Mouse (Mus musculus): Measurements from ENCODE around the gene A430005L14Rik.

A430005L14Rik gene

DNA sequence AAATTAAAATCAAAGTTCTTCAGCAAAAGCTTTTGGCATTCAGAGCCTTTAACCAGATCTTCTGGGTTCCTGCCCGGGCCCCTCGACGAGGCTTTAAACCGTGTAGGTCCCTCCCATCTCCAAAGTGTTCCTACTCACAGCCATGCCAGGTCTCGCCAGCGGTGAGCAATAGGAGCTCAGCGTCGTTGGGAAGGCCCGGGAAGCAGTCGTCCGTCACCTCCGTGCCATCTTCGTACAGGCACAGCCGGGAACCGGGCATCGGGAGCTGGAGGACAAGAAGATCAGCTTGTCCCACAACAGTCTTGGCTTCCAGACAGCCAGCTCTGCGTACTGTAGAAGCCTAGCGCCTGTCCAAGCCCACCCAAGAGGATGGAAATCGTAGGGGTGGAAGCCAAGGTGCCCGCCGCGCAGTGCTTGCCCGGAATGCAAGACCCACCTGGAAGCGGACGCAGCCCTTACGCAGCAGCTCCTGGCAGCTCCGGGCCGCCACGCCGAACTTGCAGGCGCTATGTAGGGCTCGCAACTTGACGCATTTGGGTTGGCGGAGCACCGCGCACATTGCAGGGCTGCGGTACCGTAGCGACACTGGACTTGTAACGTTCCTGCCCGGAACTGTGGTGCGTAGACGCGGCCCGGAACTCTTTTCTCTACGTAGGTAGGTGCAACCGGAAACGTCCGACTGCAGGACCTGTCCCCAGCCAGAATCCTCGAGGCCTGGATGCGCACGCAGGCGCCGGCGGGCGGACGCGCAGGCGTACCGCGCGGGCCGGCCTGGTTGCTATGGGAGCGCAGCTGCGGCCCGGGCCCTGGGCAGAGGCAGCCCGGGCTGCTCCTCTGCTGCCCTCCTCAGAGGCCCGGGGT lies 17.6 kb downstream of the A430005L14Rik start, which contains the start of the genes Dffb and Cep104:
Dffb (minus strand) TSS at position 696 of the 861 bp plus-strand sequence.
Cep104 (plus strand) TSS at position 764 of the 861 bp plus-strand sequence.
- DNase-seq (ENCODE audit: low spot score in 2 of 2), result peak; percentile 88 to 90

- DNase-seq (ENCODE audit: low spot score in 2 of 2), result no peak
These were observed 18.2 kb downstream of the A430005L14Rik start for GRCm38 (mm10) chr4:153975292-153975662.

DNA sequence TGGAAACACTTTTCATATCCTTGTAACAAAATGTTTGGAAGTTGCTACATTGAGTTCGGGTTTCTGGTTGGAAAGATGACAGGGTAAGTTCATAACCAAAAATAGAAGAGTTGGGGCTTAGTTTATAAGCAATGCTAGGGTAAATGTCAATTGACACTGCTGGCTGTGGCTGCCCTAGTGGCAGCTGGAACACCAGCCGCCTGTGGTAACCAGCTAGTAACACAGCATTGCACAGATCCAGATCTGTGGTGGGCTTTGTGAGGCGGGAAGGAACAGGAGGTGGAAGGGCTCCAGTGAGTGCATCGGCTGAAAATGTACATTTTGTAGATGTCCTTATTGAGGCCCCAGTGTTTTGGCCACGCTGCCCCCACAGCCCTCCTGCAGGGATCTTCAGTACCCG lies 18.7 kb downstream of the A430005L14Rik start:
- DNase-seq (ENCODE audit: low spot score in 2 of 2), result no peak

DNA sequence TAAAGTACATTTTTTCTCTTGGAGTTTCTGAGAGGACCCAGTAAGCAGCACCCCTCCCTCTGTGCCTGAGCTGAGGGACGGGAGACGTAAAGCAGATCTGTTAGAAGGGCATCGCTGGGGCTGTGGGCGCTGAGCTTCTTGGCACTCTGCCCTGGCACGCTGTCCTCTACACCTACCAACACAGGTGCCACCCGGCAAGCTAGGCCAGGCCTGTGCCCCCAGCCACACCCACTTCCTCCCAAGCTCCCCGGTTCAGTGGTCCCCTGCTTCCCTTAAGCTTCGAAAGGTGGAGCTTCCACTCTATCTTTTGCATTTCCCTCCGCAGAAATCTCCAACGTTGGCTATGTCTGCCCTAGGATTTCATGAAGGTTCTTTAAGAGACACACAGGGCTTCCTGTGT lies 22.2 kb downstream of the A430005L14Rik start:
- no peak for DNase-seq (ENCODE audit: low spot score in 2 of 2)

DNA sequence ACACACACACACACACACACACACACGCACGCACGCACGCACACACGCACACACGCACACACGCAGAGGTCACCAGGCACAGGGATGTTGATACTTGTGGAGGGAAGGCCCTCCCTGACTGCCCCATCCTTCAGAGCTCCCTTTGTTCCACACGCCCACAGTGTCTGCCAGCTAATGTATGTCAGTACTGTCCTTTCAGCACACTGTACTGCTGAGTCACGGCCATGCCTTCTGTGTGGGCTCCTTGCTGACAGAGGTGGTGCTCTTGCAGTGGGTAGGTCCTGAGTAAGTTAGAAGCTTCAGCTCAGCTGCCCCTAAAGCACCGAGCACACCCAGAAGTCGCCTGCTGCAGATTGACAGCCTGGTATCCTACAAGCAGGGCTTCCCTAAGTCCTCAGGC lies 23.4 kb downstream of the A430005L14Rik start:
- DNase-seq (ENCODE audit: low spot score in 2 of 2), result no peak

DNA sequence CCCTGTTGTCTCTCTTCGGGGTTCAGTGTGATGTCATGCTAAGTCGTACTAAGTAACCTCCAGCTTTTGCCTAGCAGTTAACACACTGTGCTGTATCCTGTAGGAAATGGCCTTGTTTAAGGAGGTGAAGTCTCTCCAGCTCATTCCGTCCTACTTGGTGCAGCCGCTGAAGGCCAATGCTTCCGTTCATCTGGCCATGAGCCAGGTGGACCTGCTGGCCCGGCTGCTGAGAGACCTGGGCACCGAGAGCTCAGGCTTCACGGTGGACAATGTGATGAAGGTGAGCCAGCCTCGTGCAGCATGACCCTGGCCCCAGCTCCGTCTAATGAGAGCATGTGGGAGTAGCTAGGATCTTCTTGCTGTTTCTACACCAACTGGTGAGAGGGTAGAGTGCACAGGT lies 35.7 kb downstream of the A430005L14Rik start:
- DNase-seq (ENCODE audit: low spot score in 2 of 2), result no peak

- DNase-seq (ENCODE audit: low spot score in 2 of 2), result no peak
These were observed 36.5 kb downstream of the A430005L14Rik start for GRCm38 (mm10) chr4:153993505-153993904.

DNA sequence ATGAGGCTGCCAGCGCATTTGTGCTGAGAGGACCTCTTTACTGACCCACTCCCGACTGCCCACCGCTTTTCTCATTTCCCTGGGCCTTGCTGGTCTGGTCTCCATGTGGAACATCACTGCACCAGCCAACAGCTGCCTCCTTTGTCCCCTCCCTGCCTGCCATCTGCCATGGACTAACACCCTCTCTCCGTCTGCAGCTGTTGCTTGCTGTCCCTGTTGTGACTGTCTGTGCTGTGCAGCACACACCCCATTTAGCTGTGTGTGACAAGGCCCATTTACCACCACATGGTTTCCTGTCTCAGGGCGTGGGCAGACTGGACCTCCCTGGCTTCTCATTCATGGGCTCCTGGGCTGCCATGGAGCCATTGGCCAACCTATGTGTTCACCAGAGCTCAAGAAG lies 48.5 kb downstream of the A430005L14Rik start:
- DNase-seq (ENCODE audit: low spot score in 2 of 2), result no peak

DNA sequence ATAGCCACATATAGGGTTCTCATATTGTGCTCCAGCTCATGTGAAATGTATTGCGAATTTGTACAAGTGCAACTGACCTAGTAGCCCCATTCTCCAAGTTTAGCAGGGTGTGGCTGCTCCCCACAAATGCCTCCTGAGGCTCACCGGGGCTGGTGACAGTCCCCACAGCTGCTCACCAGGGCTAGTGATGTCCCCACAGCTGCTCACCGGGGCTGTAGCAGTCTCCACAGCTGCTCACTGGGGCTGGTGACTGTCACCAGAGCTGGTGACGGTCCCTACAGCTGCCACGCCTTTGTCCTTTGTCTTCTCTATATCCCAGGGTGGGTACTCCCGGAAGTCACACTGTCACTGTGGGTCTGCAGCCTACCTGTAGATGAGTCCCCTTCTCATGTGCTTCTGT lies 49.2 kb downstream of the A430005L14Rik start:
- no peak for DNase-seq (ENCODE audit: low spot score in 2 of 2)

DNA sequence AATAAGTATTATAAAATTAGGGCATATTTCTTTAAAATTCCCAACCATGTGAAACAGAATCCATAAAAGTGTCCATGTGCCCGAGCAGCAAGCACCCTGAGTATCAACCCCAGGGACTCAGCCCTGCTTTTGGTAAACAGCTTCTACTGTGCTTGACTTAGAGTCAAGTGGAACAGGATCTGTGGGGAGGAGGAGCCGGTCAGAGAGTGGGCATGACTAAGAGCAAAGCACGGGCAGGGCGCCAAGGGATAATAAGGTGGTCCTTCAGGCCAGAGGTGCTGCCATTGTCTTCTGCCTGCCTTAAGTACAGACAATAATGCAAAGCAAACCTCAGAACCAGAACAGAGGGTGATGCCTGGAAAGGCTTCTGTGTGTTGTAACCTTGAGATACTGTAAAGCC lies 50.7 kb downstream of the A430005L14Rik start:
- no peak for DNase-seq (ENCODE audit: low spot score in 2 of 2)

DNA sequence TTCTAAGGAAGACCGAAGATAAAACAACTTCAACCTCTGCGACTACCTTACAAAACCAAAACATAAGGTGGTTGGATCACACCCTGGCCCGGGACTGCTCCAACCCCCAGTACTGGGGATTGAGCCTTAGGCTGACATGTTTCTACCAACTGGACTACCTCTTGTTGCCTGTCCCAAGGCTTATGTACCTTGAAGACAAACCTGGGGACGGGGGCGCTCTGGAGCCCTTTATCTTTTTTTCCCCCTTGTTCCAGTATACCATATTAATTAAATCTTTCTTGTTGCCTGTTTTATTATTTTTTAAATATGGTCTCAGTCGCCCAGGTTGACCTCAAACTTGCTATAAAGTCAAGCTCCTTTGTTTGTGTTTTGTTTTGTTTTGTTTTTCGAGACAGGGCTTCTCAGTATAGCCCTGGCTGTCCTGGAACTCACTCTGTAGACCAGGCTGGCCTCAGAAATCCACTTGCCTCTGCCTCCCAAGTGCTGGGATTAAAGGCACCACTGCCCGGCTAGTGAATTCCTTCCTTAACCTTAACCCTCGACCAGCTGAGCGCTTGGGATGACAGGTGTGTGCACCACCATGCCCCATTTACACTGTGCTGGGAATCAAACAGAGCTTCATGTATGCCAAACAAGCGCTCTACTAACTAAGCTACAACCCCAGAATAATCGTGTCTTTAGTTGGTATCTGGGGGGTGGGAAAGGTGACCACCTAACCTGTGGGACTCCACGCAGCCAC lies 54.0 kb downstream of the A430005L14Rik start:
- DNase-seq (ENCODE audit: low spot score in 2 of 2), result no peak

Data from natural killer cell, adult 2 months (primary cell).